Mouse (Mus musculus): ENCODE measurements around the gene Gm42791.

Gm42791 gene

GRCm38 (mm10) chr5:148933767-148934166 is 61.2 kb downstream of the Gm42791 start:
- TF ChIP-seq POU5F1 (IDR thresholded peaks at IDR 0.05; ENCODE audit: borderline replicate concordance, low read length) (no peak), CTCF (conservative IDR thresholded peaks at IDR 0.05; ENCODE audit: low read length) (no peak), NANOG (IDR thresholded peaks at IDR 0.05; ENCODE audit: borderline replicate concordance, low read length) (no peak)

GRCm38 (mm10) chr5:148931301-148931700 is 63.6 kb downstream of the Gm42791 start:
- Histone ChIP-seq H3K4me3 (replicated peaks; ENCODE audit: low read length) (no peak overlapping the region), H3K4me1 (replicated peaks; ENCODE audit: low read depth, low read length) (peaks cover 47% of the 10 kb centered on the region), H3K27me3 (ENCODE audit: insufficient read depth, low read length) (peaks cover 4% of the 10 kb centered on the region; the same call in 1 of the 2 replicates), H3K36me3 (ENCODE audit: insufficient read depth, low read length) (no peaks in the 10 kb centered on the region), H3K9me3 (ENCODE audit: low read length) (no peaks in the 10 kb centered on the region; the same call in 1 of the 2 replicates)
- TF ChIP-seq POU5F1 (IDR thresholded peaks at IDR 0.05; ENCODE audit: borderline replicate concordance, low read length) (no peak), NANOG (IDR thresholded peaks at IDR 0.05; ENCODE audit: borderline replicate concordance, low read length) (no peak), CTCF (conservative IDR thresholded peaks at IDR 0.05; ENCODE audit: low read length) (no peak)

More at GRCm38 (mm10) chr5:148933767-148934166, 61.2 kb downstream of the Gm42791 start:
- Histone ChIP-seq H3K27me3 (ENCODE audit: insufficient read depth, low read length) (peaks cover 21% of the 10 kb centered on the region), H3K4me1 (replicated peaks; ENCODE audit: low read depth, low read length) (peaks cover 70% of the 10 kb centered on the region), H3K4me3 (replicated peaks; ENCODE audit: low read length) (no peak overlapping the region), H3K9me3 (ENCODE audit: low read length) (peaks cover 4% of the 10 kb centered on the region; the same call in 1 of the 2 replicates), H3K36me3 (ENCODE audit: insufficient read depth, low read length) (no peaks in the 10 kb centered on the region)

DNA sequence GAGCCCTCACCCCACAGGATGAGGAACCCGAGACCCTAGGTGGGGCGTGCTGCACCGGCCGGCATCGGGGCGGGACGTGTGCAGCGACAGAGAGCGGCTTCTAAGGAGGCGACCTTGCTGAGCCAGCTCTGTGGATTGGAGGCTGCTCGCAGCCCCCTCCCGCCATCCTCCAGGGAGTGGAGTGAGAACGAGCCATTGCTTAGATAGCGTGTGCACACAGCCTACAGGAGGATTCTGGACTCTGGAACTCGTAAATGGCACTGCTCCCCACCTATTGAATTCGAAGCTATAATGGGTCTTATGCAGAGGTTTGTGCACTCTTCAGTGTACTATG is 65.9 kb downstream of the Gm42791 start, which contains the start of gene Katnal1:
Gene Katnal1, minus strand, starts transcription at position 205 of the 334 bp plus-strand sequence.
- Histone ChIP-seq H3K4me1 (replicated peaks; ENCODE audit: low read depth, low read length) (peaks cover 27% of the 10 kb centered on the region), H3K9me3 (ENCODE audit: low read length) (no peaks in the 10 kb centered on the region; the same call in 1 of the 2 replicates), H3K27me3 (ENCODE audit: insufficient read depth, low read length) (no peaks in the 10 kb centered on the region; the same call in 1 of the 2 replicates), H3K4me3 (replicated peaks; ENCODE audit: low read length) (peak within 1 kb of the TSS; percentile 93), H3K36me3 (ENCODE audit: insufficient read depth, low read length) (peaks cover 3% of the 10 kb centered on the region; the same call in 1 of the 2 replicates)
- TF ChIP-seq POU5F1 (IDR thresholded peaks at IDR 0.05; ENCODE audit: borderline replicate concordance, low read length) (no peak), CTCF (conservative IDR thresholded peaks at IDR 0.05; ENCODE audit: low read length) (no peak), NANOG (IDR thresholded peaks at IDR 0.05; ENCODE audit: borderline replicate concordance, low read length) (no peak)

DNA sequence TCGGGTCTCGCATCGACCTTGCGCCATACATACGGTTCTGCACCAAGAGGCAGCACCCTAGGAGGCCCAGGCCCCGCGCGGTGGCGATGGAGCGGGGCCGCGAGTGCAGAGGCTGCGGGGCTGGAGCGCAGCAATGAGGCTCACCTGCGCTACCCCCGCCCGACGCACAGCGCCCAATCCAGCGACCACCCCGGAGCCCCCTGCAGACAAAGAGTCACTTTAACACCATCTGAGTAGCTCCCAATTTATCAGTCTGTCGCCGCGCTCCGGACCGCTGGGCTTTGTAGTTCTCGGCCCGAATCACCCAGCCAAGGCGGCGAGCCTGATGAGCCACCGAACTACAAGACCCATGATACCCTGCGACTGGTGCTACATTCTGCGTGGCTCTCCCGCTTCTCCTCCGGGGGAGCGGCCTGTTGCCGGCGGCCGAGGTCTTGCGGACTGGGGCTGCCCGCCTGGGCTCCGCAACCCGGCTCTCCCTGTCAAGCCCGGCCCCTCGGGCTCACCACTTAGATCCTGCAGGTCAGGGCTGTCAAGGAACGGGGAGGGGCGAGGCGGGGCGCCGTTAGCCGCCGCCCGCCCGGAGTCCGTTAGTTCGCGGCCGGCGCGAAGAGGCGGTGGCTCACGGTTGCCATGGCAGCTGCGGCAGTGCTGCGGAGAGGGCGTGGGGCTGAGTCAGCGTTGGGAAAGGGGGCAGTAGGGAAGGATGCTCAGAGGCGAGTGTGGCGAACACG is 66.4 kb downstream of the Gm42791 start:
- TF ChIP-seq NANOG (IDR thresholded peaks at IDR 0.05; ENCODE audit: borderline replicate concordance, low read length) (no peak), POU5F1 (IDR thresholded peaks at IDR 0.05; ENCODE audit: borderline replicate concordance, low read length) (no peak), CTCF (conservative IDR thresholded peaks at IDR 0.05; ENCODE audit: low read length) (no peak)

DNA sequence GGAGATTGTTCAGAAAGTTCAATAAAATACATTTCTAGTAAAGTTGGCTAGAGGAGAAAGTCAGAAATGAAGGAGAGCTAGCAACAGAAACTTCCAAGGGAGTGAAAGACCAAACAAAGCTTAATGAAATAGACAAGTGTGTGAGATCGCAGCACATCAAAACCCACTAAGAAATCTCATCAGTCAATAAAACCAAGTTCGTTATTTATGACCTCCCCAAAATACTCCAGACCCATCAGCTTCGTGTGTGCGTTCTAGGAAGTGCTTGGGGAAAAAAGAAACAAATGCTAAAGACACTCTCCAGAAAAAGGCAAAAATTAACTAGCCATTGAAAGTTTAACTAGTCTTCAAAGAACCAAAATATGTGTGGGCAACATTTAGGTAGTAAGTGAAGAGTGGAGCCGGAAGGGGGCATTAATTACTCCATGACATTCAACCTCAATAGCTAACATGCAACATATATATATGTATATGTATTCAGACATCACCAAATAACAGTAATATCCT is 67.2 kb downstream of the Gm42791 start:
- H3K9me3 ChIP-seq (ENCODE audit: low read length) = no peaks in the 10 kb centered on the region; the same call in 1 of the 2 replicates
- peaks cover 3% of the 10 kb centered on the region; the same call in 1 of the 2 replicates for H3K36me3 ChIP-seq (ENCODE audit: insufficient read depth, low read length)
- TF ChIP-seq POU5F1 (IDR thresholded peaks at IDR 0.05; ENCODE audit: borderline replicate concordance, low read length) (no peak), CTCF (conservative IDR thresholded peaks at IDR 0.05; ENCODE audit: low read length) (no peak), NANOG (IDR thresholded peaks at IDR 0.05; ENCODE audit: borderline replicate concordance, low read length) (no peak)
- peak overlapping the region; percentile 93 for H3K4me3 ChIP-seq (replicated peaks; ENCODE audit: low read length)
- H3K4me1 ChIP-seq (replicated peaks; ENCODE audit: low read depth, low read length) = peaks cover 20% of the 10 kb centered on the region
- no peaks in the 10 kb centered on the region; the same call in 1 of the 2 replicates for H3K27me3 ChIP-seq (ENCODE audit: insufficient read depth, low read length)

More for the DNA sequence above, 66.4 kb downstream of the Gm42791 start:
- H3K27me3 ChIP-seq (ENCODE audit: insufficient read depth, low read length) = no peaks in the 10 kb centered on the region; the same call in 1 of the 2 replicates
- H3K4me1 ChIP-seq (replicated peaks; ENCODE audit: low read depth, low read length) = peaks cover 21% of the 10 kb centered on the region
- H3K9me3 ChIP-seq (ENCODE audit: low read length) = no peaks in the 10 kb centered on the region; the same call in 1 of the 2 replicates
- peak overlapping the region; percentile 93 for H3K4me3 ChIP-seq (replicated peaks; ENCODE audit: low read length)
- peaks cover 3% of the 10 kb centered on the region; the same call in 1 of the 2 replicates for H3K36me3 ChIP-seq (ENCODE audit: insufficient read depth, low read length)

DNA sequence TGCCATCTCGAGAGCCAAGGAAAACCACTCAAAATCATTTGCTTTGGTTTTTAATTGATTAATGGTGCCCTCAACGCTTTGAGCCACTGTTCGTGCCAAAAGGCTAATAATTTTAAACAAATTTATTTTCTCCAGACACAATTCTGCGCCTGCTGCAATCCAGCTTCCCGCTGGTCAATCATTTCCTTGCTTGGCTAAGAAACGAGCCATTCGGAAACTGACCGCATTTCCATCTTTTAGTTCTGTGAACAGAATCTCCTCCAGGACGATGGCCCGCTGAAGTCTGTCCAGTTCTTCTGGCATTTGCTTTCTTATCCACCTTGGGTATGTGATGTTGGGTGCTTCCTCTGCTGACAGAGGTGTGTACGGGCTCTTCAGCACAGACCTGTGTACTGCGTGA is 70.4 kb downstream of the Gm42791 start:
- TF ChIP-seq POU5F1 (IDR thresholded peaks at IDR 0.05; ENCODE audit: borderline replicate concordance, low read length) = no peak
- TF ChIP-seq CTCF (conservative IDR thresholded peaks at IDR 0.05; ENCODE audit: low read length) = no peak
- no peak for TF ChIP-seq NANOG (IDR thresholded peaks at IDR 0.05; ENCODE audit: borderline replicate concordance, low read length)
- no peaks in the 10 kb centered on the region for H3K9me3 ChIP-seq (ENCODE audit: low read length)
- H3K27me3 ChIP-seq (ENCODE audit: insufficient read depth, low read length) = no peaks in the 10 kb centered on the region
- H3K4me3 ChIP-seq (replicated peaks; ENCODE audit: low read length) = no peak overlapping the region
- H3K36me3 ChIP-seq (ENCODE audit: insufficient read depth, low read length) = peaks cover 3% of the 10 kb centered on the region; the same call in 1 of the 2 replicates
- H3K4me1 ChIP-seq (replicated peaks; ENCODE audit: low read depth, low read length) = peaks cover 6% of the 10 kb centered on the region

DNA sequence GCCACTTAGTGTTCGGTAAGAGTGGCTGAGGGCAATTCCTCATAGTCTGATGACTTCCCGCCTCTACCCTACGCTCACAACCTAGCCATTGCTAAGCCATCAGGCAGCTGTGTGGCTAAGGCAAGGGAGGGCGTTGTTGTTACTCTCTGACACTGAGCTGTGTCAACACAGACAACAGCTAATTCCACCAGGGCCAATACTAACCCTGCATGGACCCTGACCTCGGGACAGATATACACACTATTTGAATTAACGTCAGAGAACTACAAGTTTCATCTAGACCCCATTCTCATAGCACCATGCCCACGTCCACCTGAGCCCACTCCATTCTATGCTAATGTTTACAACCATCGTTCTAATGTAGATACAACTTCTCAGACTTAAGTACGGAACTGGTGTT is 70.9 kb downstream of the Gm42791 start:
- no peaks in the 10 kb centered on the region for H3K9me3 ChIP-seq (ENCODE audit: low read length)
- no peak overlapping the region for H3K4me3 ChIP-seq (replicated peaks; ENCODE audit: low read length)
- H3K27me3 ChIP-seq (ENCODE audit: insufficient read depth, low read length) = no peaks in the 10 kb centered on the region
- H3K4me1 ChIP-seq (replicated peaks; ENCODE audit: low read depth, low read length) = peaks cover under 1% of the 10 kb centered on the region; the same call in 1 of the 2 replicates
- TF ChIP-seq NANOG (IDR thresholded peaks at IDR 0.05; ENCODE audit: borderline replicate concordance, low read length) = no peak
- no peak for TF ChIP-seq POU5F1 (IDR thresholded peaks at IDR 0.05; ENCODE audit: borderline replicate concordance, low read length)
- TF ChIP-seq CTCF (conservative IDR thresholded peaks at IDR 0.05; ENCODE audit: low read length) = no peak
- H3K36me3 ChIP-seq (ENCODE audit: insufficient read depth, low read length) = peaks cover 3% of the 10 kb centered on the region; the same call in 1 of the 2 replicates

- peaks cover 3% of the 10 kb centered on the region; the same call in 1 of the 2 replicates for H3K36me3 ChIP-seq (ENCODE audit: insufficient read depth, low read length)
- no peaks in the 10 kb centered on the region for H3K27me3 ChIP-seq (ENCODE audit: insufficient read depth, low read length)
- no peak for TF ChIP-seq POU5F1 (IDR thresholded peaks at IDR 0.05; ENCODE audit: borderline replicate concordance, low read length)
- TF ChIP-seq CTCF (conservative IDR thresholded peaks at IDR 0.05; ENCODE audit: low read length) = no peak
- TF ChIP-seq NANOG (IDR thresholded peaks at IDR 0.05; ENCODE audit: borderline replicate concordance, low read length) = no peak
- H3K4me1 ChIP-seq (replicated peaks; ENCODE audit: low read depth, low read length) = peaks cover 2% of the 10 kb centered on the region
- no peak overlapping the region for H3K4me3 ChIP-seq (replicated peaks; ENCODE audit: low read length)
- H3K9me3 ChIP-seq (ENCODE audit: low read length) = no peaks in the 10 kb centered on the region
Measured at GRCm38 (mm10) chr5:148923408-148923807, 71.5 kb downstream of the Gm42791 start.

Measured in E14TG2a.4 (cell line).